Mouse (Mus musculus) thymus, adult 2 months (tissue): ENCODE data around the gene Pkd1l1. TPM values are rescaled to one million over a fixed set of nuclear protein-coding genes. Genes with fewer than 3 reads are reported as not detected.

ENCODE experiments used
- DNase-seq: peaks from one replicate; pipeline ENCODE4 v3.0.0; 2021
- H3K27ac ChIP-seq: fragments of 200-500 bp; 2 replicates; pipeline ENCODE4 v1.5.1; 2012; ENCODE audit warnings: low read length, control low read depth; ENCODE audit not compliant: control insufficient read depth, insufficient read depth
- H3K27me3 ChIP-seq: fragments of 200-500 bp; 2 replicates; pipeline ENCODE4 v1.6.1; 2012; ENCODE audit warnings: mild to moderate bottlenecking, low read length, moderate library complexity, mixed read lengths; ENCODE audit not compliant: control insufficient read depth, insufficient read depth
- H3K36me3 ChIP-seq: fragments of 200-500 bp; 2 replicates; pipeline ENCODE4 v1.6.1; 2012; ENCODE audit warnings: mild to moderate bottlenecking, low read length, moderate library complexity; ENCODE audit not compliant: control insufficient read depth, insufficient read depth
- H3K4me1 ChIP-seq: fragments of 200-500 bp; replicated peaks from 2 replicates; pipeline ENCODE4 v1.6.1; 2012; ENCODE audit warnings: low read length; ENCODE audit not compliant: control insufficient read depth, insufficient read depth
- H3K4me3 ChIP-seq: fragments of 200-500 bp; 2 replicates; pipeline ENCODE4 v1.5.1; 2012; ENCODE audit warnings: mild to moderate bottlenecking, low read length, control low read depth, moderate library complexity; ENCODE audit not compliant: control insufficient read depth, insufficient read depth
- CTCF ChIP-seq: fragments of 200-500 bp; IDR thresholded peaks from 2 replicates; pipeline ENCODE4 v1.5.1; 2012; ENCODE audit warnings: mild to moderate bottlenecking, control low read depth, low read length, moderate library complexity, borderline replicate concordance; ENCODE audit not compliant: control insufficient read depth, poor library complexity, insufficient read depth; ENCODE audit errors: extremely low read depth
- POLR2A ChIP-seq: fragments of 200-500 bp; IDR thresholded peaks from 2 replicates; pipeline ENCODE4 v1.6.1; 2012; ENCODE audit warnings: mild to moderate bottlenecking, low read length, control low read depth, moderate library complexity; ENCODE audit not compliant: control insufficient read depth, poor library complexity, insufficient read depth; ENCODE audit errors: extremely low read depth
- WGBS: fragments of 180-500 bp; shearing (Covaris S2); methylation state at CpG from one replicate; pipeline ENCODE4 v1.1.7; 2018; 5-methylcytosine and 5-hydroxymethylcytosine counted together
- polyA plus RNA-seq: library from polyadenylated mRNA; depleted of rRNA; stranded (reverse); fragments of >200 nt; gene quantifications from 2 replicates; pipeline ENCODE4 v1.2.3, GENCODE M21; 2012

Gene Pkd1l1
- polyA plus RNA-seq, 1 experiment: 0.30 TPM

- no peaks in the 10 kb centered on the region for H3K4me1 ChIP-seq
- H3K36me3 ChIP-seq: no peaks in the 10 kb centered on the region
- no peak overlapping the region for H3K27ac ChIP-seq
- H3K27me3 ChIP-seq: no peaks in the 10 kb centered on the region
- no peak overlapping the region for H3K4me3 ChIP-seq
- DNase-seq: no peak
- WGBS: 92% methylated on average over 4 of the region's 4 CpGs
- no peak for TF ChIP-seq CTCF
Observed at GRCm38 (mm10) chr11:8814097-8814790, 158.8 kb downstream of the Pkd1l1 start.

DNA sequence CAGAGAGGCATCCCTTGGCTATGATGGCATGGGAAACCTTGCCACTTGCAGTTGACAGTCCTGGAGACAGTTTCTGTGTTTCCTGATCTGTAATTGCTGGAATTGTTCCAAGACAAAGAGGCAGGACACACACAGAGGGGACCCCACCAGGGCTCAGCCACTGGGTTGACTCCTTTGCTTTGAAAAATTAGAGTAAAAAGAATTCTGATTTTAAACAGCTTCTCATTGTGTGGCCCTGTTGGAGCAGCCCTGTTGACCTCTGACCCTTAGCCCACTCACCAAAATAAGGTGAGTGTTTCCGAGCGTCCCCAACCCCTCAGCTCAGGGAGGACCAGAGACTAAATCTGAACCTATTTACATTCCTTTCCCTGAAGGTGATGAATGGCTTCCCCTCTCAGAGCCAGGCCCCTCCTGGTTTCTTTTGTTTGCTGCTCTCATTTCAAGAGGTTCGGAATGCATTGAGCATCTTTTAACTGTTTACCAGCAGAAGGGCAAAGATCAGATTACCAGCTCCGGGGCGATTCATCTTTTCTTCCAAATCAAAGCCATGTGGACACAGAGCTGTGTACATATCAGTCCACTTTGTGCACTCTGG lies 161.5 kb downstream of the Pkd1l1 start:
- no peak for DNase-seq
- TF ChIP-seq CTCF (no peak), POLR2A (no peak)
- 89% methylated on average over 5 of the region's 5 CpGs for WGBS
- no peak overlapping the region for H3K27ac ChIP-seq
- no peaks in the 10 kb centered on the region for H3K27me3 ChIP-seq
- H3K4me1 ChIP-seq: no peaks in the 10 kb centered on the region
- H3K4me3 ChIP-seq: no peak overlapping the region
- no peaks in the 10 kb centered on the region for H3K36me3 ChIP-seq

- no peak for TF ChIP-seq POLR2A
- no peak for TF ChIP-seq CTCF
- no peaks in the 10 kb centered on the region for H3K4me1 ChIP-seq
- H3K36me3 ChIP-seq: no peaks in the 10 kb centered on the region
- H3K27me3 ChIP-seq: no peaks in the 10 kb centered on the region
- DNase-seq: no peak
- no peak overlapping the region for H3K4me3 ChIP-seq
- WGBS: 82% methylated on average over 1 of the region's 1 CpGs
- H3K27ac ChIP-seq: no peak overlapping the region
Observed at GRCm38 (mm10) chr11:8809644-8810043, 163.4 kb downstream of the Pkd1l1 start.

DNA sequence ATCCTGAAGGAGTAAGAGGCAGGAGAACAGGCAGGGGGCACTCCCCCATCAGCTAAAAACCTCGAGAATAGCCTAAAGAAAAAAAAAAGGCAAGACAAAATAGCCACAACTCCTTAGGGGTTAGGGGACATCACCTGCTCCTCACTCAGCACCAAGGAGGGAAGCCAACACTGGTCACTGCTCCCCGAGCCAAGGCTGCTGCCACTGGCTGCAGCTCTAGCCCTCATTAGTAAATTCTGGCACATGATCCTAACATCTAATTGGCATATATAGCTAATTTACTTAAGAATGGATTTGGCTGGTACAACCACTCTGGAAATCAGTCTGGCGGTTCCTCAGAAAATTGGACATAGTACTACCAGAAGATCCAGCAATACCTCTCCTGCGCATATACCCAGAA lies 166.1 kb downstream of the Pkd1l1 start:
- no peak for TF ChIP-seq POLR2A
- TF ChIP-seq CTCF: no peak
- Histone ChIP-seq H3K36me3 (no peaks in the 10 kb centered on the region), H3K27ac (no peak overlapping the region), H3K4me1 (no peaks in the 10 kb centered on the region), H3K27me3 (no peaks in the 10 kb centered on the region), H3K4me3 (no peak overlapping the region)
- WGBS: 87% methylated on average over 4 of the region's 4 CpGs
- no peak for DNase-seq

DNA sequence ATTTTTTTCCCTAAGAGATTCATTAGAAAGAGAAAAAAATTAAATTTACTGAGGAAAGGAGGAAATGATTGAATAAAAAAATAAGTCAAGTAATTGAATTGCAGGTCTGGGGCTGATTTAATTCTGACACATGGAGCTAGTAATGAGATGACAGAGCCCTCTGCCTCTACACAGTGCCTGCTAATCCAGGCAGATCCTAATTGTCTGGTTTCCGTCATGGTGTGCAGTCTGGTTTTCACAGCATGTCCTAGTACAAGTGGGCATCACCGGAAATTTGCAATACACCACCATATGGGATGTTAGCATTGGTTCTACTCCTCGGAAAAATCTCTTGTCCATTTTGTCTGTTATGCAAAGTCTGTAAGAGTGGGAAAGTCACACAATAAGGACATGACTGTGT lies 168.9 kb downstream of the Pkd1l1 start:
- H3K4me1 ChIP-seq: no peaks in the 10 kb centered on the region
- H3K4me3 ChIP-seq: no peak overlapping the region
- TF ChIP-seq POLR2A (no peak), CTCF (no peak)
- no peaks in the 10 kb centered on the region for H3K36me3 ChIP-seq
- no peak overlapping the region for H3K27ac ChIP-seq
- DNase-seq: no peak
- no peaks in the 10 kb centered on the region for H3K27me3 ChIP-seq
- 99% methylated on average over 3 of the region's 3 CpGs for WGBS

- TF ChIP-seq CTCF (no peak), POLR2A (no peak)
- H3K4me1 ChIP-seq: peaks cover 3% of the 10 kb centered on the region
- H3K27me3 ChIP-seq: no peaks in the 10 kb centered on the region
- no peak overlapping the region for H3K4me3 ChIP-seq
- WGBS: 89% methylated on average over 5 of the region's 5 CpGs
- DNase-seq: no peak
- H3K27ac ChIP-seq: no peak overlapping the region
- no peaks in the 10 kb centered on the region for H3K36me3 ChIP-seq
Observed at GRCm38 (mm10) chr11:8797486-8797885, 175.6 kb downstream of the Pkd1l1 start.
